Mouse (Mus musculus): ENCODE results near the gene Ireb2. TPM values are rescaled to one million over a fixed set of nuclear protein-coding genes. Genes with fewer than 3 reads are reported as not detected.

The Ireb2 gene
- total RNA-seq, 2 experiments from 2014 or later = 43.2 to 53.3 TPM

Other genes with a start within 250 kb of the Ireb2 start
- 100 to 1,000 TPM; 121 to 139 TPM for gene Acsbg1, start 201.9 kb upstream of the Ireb2 start, total RNA-seq (2021)
- 10 to 100 TPM; 38.8 to 42.9 TPM for gene Dnaja4, start 164.9 kb upstream of the Ireb2 start, total RNA-seq (2021)
- 10 to 100 TPM; 51.8 to 52.7 TPM for gene Wdr61, start 129.3 kb upstream of the Ireb2 start, total RNA-seq (2021)
- 1 to 10 TPM; 1.8 to 2.6 TPM for gene Crabp1, start 99.0 kb upstream of the Ireb2 start, total RNA-seq (2021)
- 1 to 10 TPM; 1.6 to 2.5 TPM for gene Hykk, start 53.5 kb downstream of the Ireb2 start, total RNA-seq (2021)
- gene Psma4, start 87.0 kb downstream of the Ireb2 start, total RNA-seq (2021) = 100 to 1,000 TPM; 115 to 118 TPM
- gene AY074887, start 87.2 kb downstream of the Ireb2 start, total RNA-seq (2021) = not detected
- gene Chrna5, start 117.1 kb downstream of the Ireb2 start, total RNA-seq (2021) = 1 to 10 TPM; 4.8 to 5.1 TPM
- gene Chrna3, start 162.8 kb downstream of the Ireb2 start, total RNA-seq (2021) = under 1 TPM; 0.77 to 0.91 TPM
- under 1 TPM; 0.11 to 0.20 TPM for gene Chrnb4, start 185.0 kb downstream of the Ireb2 start, total RNA-seq (2021)

Measured in left cerebral cortex, postnatal 36 days (tissue).